Mouse (Mus musculus) lung, adult 2 months (tissue): Measurements from ENCODE around the gene Mknk2. TPM values are rescaled to one million over a fixed set of nuclear protein-coding genes. Genes with fewer than 3 reads are reported as not detected.

Experiments used
- DNase-seq: peaks from one replicate; pipeline ENCODE4 v3.0.0; 2022
- H3K4me1 ChIP-seq: fragments of 200-500 bp; 2 replicates; pipeline ENCODE4 v1.6.1; 2011; ENCODE audit warnings: low read length; ENCODE audit not compliant: control insufficient read depth, insufficient read depth
- H3K4me3 ChIP-seq: fragments of 200-500 bp; replicated peaks from 2 replicates; pipeline ENCODE3; 2011; ENCODE audit warnings: low read depth, mild to moderate bottlenecking, control low read depth, low read length; ENCODE audit errors: extremely low read depth
- CTCF ChIP-seq: fragments of 200-500 bp; IDR thresholded peaks from 2 replicates; pipeline ENCODE4 v1.5.1; 2011; ENCODE audit warnings: mild to moderate bottlenecking, low read length, control low read depth; ENCODE audit not compliant: insufficient read depth
- POLR2A ChIP-seq: fragments of 200-500 bp; IDR thresholded peaks from 2 replicates; pipeline ENCODE4 v1.6.1; 2011; ENCODE audit warnings: low read depth, mild to moderate bottlenecking, control low read depth, low read length, borderline replicate concordance; ENCODE audit errors: extremely low read depth
- WGBS: fragments of 180-500 bp; shearing (Covaris S2); methylation state at CpG from one replicate; pipeline ENCODE4 v1.1.7; 2018; 5-methylcytosine and 5-hydroxymethylcytosine counted together
- polyA plus RNA-seq: library from polyadenylated mRNA; depleted of rRNA; stranded (reverse); fragments of >200 nt; gene quantifications from 2 replicates; pipeline ENCODE4 v1.2.3, GENCODE M21; 2012

The Mknk2 gene
- polyA plus RNA-seq, 1 experiment = 267 TPM

DNA sequence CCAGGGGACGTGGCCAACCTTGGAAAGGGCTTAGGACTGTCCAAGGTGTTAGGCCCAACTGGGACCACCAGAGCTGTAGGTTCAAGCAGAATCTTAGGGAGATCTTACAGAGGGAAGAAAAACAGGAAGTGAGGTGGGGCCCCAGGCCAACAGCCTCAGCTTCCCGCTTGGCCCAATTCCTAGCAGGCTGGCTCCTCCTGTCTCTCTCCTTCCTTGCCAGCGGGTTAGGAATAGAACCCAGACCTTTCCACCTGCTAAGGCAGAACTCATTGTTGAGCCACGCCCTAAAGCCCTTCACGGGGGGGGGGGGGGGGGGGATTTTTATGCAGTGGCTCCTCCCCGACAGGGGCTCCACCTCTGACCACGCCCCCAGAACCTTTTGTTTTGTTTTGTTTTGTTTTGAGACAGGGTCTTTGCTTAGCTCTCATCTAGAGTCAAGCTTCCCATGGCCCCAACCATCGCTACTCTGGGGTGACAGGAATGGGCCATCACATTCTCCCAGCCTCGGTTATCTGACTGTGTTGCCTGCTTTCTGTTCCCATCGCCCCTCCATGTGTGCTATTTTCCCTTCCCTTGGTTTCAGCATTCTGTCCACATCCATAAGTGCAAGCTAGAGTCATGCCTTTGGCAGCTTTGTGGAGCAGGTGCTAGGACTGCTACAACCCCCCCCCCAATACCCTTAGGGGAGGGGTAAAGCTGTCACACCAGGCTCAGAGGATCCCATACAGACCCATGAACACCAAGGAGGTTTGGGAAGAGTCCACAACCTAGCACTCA lies 877 bp upstream of the Mknk2 start:
- WGBS = 17% methylated on average over 10 of the region's 10 CpGs
- no peak for DNase-seq
- no peak for TF ChIP-seq CTCF
- 0 out of 2 replicates have a peak, but pooled peaks have one; percentile 2 for TF ChIP-seq POLR2A
- Histone ChIP-seq H3K4me3 (no peak overlapping the region), H3K4me1 (peaks cover 31% of the 10 kb centered on the region)

DNA sequence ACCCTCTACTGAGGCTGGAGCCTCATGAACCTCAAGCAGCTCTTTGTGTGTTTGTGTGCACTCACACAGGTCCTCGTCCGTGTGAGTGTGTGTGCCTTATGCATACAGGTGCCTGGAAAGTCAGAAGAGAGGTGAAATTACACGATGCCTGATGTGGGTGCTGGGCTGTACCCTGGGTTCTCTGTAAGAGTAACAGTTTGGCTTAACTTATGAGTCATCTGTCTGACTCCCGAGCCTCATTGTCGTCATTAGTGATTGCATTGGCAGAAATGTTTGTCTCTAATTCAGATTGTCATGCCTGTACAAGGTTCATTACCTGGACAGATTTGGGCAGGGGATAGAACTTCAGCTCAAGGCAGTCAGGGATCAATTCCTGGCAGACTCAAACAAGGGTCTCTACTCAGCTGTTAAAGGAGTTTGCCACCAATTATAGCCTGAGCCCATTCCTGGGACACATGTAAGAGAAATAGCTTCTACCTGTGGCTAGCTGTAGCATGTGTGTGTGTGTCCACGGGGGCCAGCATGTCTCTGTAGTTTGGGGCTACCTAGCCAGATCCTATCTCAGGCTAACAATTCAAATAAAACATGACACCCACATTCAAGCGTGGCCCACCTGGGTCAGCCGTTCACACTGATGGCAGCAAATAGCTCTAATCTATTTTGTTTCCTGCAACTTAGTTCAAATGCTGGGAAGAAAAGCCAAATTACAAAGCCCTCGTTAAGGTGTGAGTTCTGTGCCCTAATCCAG lies 610 bp downstream of the Mknk2 start:
- peak; percentile 36; the same call in 1 of the 2 replicates for TF ChIP-seq POLR2A
- TF ChIP-seq CTCF = no peak
- DNase-seq = peak; percentile 30
- Histone ChIP-seq H3K4me1 (peaks cover 46% of the 10 kb centered on the region), H3K4me3 (peak overlapping the region; percentile 84)
- 6% methylated on average over 9 of the region's 9 CpGs for WGBS

DNA sequence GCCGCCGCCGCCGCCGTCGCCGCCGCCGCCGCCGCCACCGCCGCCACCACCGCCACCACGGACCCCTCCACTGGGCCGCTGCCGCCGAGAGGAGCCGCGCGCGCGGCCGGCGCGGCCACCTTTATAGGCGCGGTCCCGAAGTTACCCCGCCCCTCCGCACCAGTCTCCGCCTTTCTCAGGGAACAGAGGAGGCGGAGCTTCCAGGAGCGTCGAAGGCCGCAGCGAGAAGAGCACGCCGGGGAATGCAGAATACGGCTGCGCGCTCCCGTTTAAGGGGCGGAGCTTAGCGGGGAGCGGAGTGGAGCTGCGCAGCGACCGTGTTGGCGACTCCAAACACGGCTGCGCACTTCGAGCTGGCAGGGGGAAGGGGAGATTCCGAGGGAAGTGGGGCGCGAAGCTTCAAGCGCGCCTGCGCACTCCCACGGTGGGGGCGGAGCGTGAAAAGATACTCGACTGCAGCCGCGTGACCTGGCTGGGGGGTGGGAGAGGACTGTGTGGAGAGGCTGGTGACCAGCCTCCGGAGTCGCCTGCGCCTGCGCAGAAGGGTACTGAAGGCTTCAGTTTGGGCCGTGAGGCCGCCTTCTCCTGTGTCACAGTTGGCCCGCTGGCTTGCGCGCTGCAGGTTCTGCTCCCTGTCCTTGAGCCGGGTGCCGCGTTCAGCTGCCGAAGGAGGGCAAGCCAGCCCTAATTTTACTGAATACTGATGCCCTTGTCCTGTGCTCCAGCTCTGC lies 1.5 kb downstream of the Mknk2 start:
- H3K4me1 ChIP-seq = peaks cover 54% of the 10 kb centered on the region
- H3K4me3 ChIP-seq = peak overlapping the region; percentile 84
- WGBS = under 1% methylated on average over 78 of the region's 78 CpGs
- DNase-seq = peak; percentile 99
- TF ChIP-seq POLR2A (peak; percentile 99), CTCF (no peak)

- TF ChIP-seq CTCF (no peak), POLR2A (no peak; the same call in 1 of the 2 replicates)
- DNase-seq = peak; percentile 40
- peaks cover 59% of the 10 kb centered on the region for H3K4me1 ChIP-seq
- peak overlapping the region; percentile 71 for H3K4me3 ChIP-seq
- 0% methylated on average over 49 of the region's 54 CpGs for WGBS
Observed at GRCm38 (mm10) chr10:80675405-80676197, 2.3 kb downstream of the Mknk2 start.

DNA sequence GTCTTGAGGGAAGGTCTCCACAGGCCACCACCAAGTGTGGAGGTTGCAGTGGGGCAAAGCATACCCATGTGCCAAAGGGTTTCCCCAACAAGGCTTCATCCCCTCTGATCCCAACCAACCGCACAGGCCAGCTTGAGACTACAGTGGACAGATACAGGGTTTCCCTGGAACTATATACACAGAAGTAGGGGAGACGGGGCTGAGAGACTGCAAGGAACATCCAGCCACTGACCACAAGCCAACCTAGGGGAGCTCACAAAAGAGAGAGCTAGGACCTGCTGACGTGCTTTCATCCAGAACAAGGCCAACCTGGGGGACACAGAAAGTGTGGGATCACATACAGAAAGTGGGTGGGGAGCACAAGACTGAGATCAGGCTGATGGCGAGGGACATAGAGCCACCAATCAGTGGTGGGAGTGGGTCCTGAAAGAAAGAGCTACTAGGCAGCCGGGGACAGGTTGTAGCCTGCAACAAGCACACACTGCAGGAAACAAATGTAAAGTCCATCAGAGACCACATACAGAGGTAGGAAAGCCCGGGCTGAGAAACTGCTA lies 3.0 kb downstream of the Mknk2 start:
- H3K4me1 ChIP-seq = peaks cover 59% of the 10 kb centered on the region
- peak overlapping the region; percentile 71 for H3K4me3 ChIP-seq
- WGBS = under 1% methylated on average over 6 of the region's 6 CpGs
- peak; percentile 49 for DNase-seq
- peak; percentile 6; the same call in 1 of the 2 replicates for TF ChIP-seq POLR2A
- no peak for TF ChIP-seq CTCF

GRCm38 (mm10) chr10:80674161-80674711 lies 3.7 kb downstream of the Mknk2 start:
- WGBS = 7% methylated on average over 5 of the region's 5 CpGs
- peak; percentile 27 for DNase-seq
- peaks cover 59% of the 10 kb centered on the region for H3K4me1 ChIP-seq
- peak overlapping the region; percentile 71 for H3K4me3 ChIP-seq
- TF ChIP-seq CTCF = no peak
- TF ChIP-seq POLR2A = peak; percentile 41; the same call in 1 of the 2 replicates

DNA sequence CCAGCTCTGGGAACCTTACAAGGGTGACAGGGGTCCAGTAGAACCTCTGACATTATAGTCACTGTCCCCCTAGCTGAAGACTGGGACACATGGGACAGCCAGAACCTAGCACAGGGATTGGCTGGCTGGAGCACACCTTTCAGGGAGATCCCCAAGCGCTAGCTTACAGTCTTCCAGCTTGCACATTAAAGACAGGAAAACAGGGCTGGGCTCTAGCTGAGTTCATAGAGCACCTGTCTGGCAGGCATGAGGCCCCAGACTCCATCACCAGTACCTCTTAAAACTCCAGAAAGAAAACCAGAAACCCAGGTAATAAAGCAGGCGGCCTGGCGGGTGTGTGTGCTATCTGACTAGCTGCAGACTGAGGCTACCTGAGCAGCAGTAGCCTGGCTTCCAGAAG lies 4.2 kb downstream of the Mknk2 start:
- peak overlapping the region; percentile 71 for H3K4me3 ChIP-seq

More for the DNA sequence above, 4.2 kb downstream of the Mknk2 start:
- no peak for DNase-seq
- peaks cover 60% of the 10 kb centered on the region for H3K4me1 ChIP-seq
- 61% methylated on average over 3 of the region's 3 CpGs for WGBS
- TF ChIP-seq POLR2A (no peak), CTCF (no peak)
